Mouse (Mus musculus): ENCODE results near the gene Mmp14. TPM values are rescaled to one million over a fixed set of nuclear protein-coding genes. Genes with fewer than 3 reads are reported as not detected.

Mmp14 gene
- polyA plus RNA-seq, 1 experiment from 2014 or later = 113 TPM

- Histone ChIP-seq H3K9me3 (replicated peaks) (no peaks in the 10 kb centered on the region), H3K27me3 (no peaks in the 10 kb centered on the region), H3K4me2 (replicated peaks) (peak overlapping the region; percentile 92), H3K36me3 (peaks cover 21% of the 10 kb centered on the region), H3K27ac (peak overlapping the region; percentile 76), H3K9ac (peak overlapping the region; percentile 81), H3K4me1 (peaks cover 8% of the 10 kb centered on the region), H3K4me3 (peak overlapping the region; percentile 79)
- under 1% methylated on average over 27 of the region's 57 CpGs for WGBS
- peak; percentile 76 for ATAC-seq (ENCODE audit: low FRiP score)
Measured at GRCm38 (mm10) chr14:54464293-54465005, 33.0 kb downstream of the Mmp14 start.

- peaks cover 31% of the 10 kb centered on the region for H3K36me3 ChIP-seq
- H3K4me2 ChIP-seq (replicated peaks) = no peak overlapping the region
- H3K4me3 ChIP-seq = no peak overlapping the region
- no peak overlapping the region for H3K9ac ChIP-seq
- no peak for ATAC-seq (ENCODE audit: low FRiP score)
- H3K27ac ChIP-seq = no peak overlapping the region
- peaks cover 12% of the 10 kb centered on the region for H3K4me1 ChIP-seq
- WGBS = 86% methylated on average over 2 of the region's 2 CpGs
- no peaks in the 10 kb centered on the region for H3K9me3 ChIP-seq (replicated peaks)
- no peaks in the 10 kb centered on the region for H3K27me3 ChIP-seq
Measured at GRCm38 (mm10) chr14:54471467-54471866, 40.1 kb downstream of the Mmp14 start.

- H3K4me1 ChIP-seq = peaks cover 24% of the 10 kb centered on the region
- H3K9me3 ChIP-seq (replicated peaks) = no peaks in the 10 kb centered on the region
- no peak overlapping the region for H3K27ac ChIP-seq
- H3K27me3 ChIP-seq = peaks cover 4% of the 10 kb centered on the region
- no peak for ATAC-seq (ENCODE audit: low FRiP score)
- no peak overlapping the region for H3K4me3 ChIP-seq
- H3K9ac ChIP-seq = no peak overlapping the region
- WGBS = 77% methylated on average over 5 of the region's 5 CpGs
- H3K4me2 ChIP-seq (replicated peaks) = no peak overlapping the region
- peaks cover 27% of the 10 kb centered on the region for H3K36me3 ChIP-seq
Measured at GRCm38 (mm10) chr14:54472671-54473070, 41.3 kb downstream of the Mmp14 start.

GRCm38 (mm10) chr14:54474744-54475143 is 43.3 kb downstream of the Mmp14 start:
- WGBS = 80% methylated on average over 5 of the region's 5 CpGs
- no peak overlapping the region for H3K4me3 ChIP-seq
- H3K27me3 ChIP-seq = peaks cover 23% of the 10 kb centered on the region
- H3K9ac ChIP-seq = no peak overlapping the region
- H3K9me3 ChIP-seq (replicated peaks) = no peaks in the 10 kb centered on the region
- H3K27ac ChIP-seq = no peak overlapping the region
- no peak for ATAC-seq (ENCODE audit: low FRiP score)
- peaks cover 35% of the 10 kb centered on the region for H3K4me1 ChIP-seq
- no peak overlapping the region for H3K4me2 ChIP-seq (replicated peaks)
- peaks cover 7% of the 10 kb centered on the region; the same call in 1 of the 2 replicates for H3K36me3 ChIP-seq

- peak within 1 kb of the TSS; percentile 83 for H3K9ac ChIP-seq
- H3K27me3 ChIP-seq = peaks cover 23% of the 10 kb centered on the region
- peaks cover 41% of the 10 kb centered on the region for H3K4me1 ChIP-seq
- H3K4me2 ChIP-seq (replicated peaks) = peak within 1 kb of the TSS; percentile 87
- H3K4me3 ChIP-seq = peak within 1 kb of the TSS; percentile 57
- H3K36me3 ChIP-seq = no peaks in the 10 kb centered on the region
- H3K9me3 ChIP-seq (replicated peaks) = no peaks in the 10 kb centered on the region
- under 1% methylated on average over 23 of the region's 23 CpGs for whole genome bisulfite sequencing
- ATAC-seq (ENCODE audit: low FRiP score) = peak; percentile 91
- H3K27ac ChIP-seq = peak within 1 kb of the TSS; percentile 86
Measured at GRCm38 (mm10) chr14:54475941-54476844, 44.8 kb downstream of the Mmp14 start, which contains the start of gene Rem2. Gene Rem2 (plus strand): TSS chr14:54476100.

- WGBS = 67% methylated on average over 15 of the region's 15 CpGs
- 0 out of 2 replicates have a peak, but pooled peaks have one; percentile 9 for ATAC-seq (ENCODE audit: low FRiP score)
- no peaks in the 10 kb centered on the region for H3K36me3 ChIP-seq
- H3K4me3 ChIP-seq = peak overlapping the region; percentile 57
- H3K27ac ChIP-seq = peak overlapping the region; percentile 86; the same call in 1 of the 2 replicates
- no peaks in the 10 kb centered on the region for H3K9me3 ChIP-seq (replicated peaks)
- H3K4me2 ChIP-seq (replicated peaks) = peak overlapping the region; percentile 87
- H3K9ac ChIP-seq = peak overlapping the region; percentile 83
- H3K27me3 ChIP-seq = peaks cover 23% of the 10 kb centered on the region
- peaks cover 41% of the 10 kb centered on the region for H3K4me1 ChIP-seq
Measured at GRCm38 (mm10) chr14:54477172-54477909, 45.9 kb downstream of the Mmp14 start.

- Histone ChIP-seq H3K27me3 (peaks cover 23% of the 10 kb centered on the region), H3K4me1 (peaks cover 41% of the 10 kb centered on the region), H3K27ac (no peak overlapping the region), H3K9ac (peak overlapping the region; percentile 46; the same call in 1 of the 2 replicates), H3K4me2 (replicated peaks) (peak overlapping the region; percentile 55), H3K4me3 (peak overlapping the region; percentile 32), H3K36me3 (no peaks in the 10 kb centered on the region), H3K9me3 (replicated peaks) (no peaks in the 10 kb centered on the region)
- ATAC-seq (ENCODE audit: low FRiP score) = no peak
- under 1% methylated on average over 40 of the region's 40 CpGs for WGBS
Measured at GRCm38 (mm10) chr14:54479451-54479920, 48.1 kb downstream of the Mmp14 start.

- Histone ChIP-seq H3K27ac (no peak overlapping the region), H3K4me2 (replicated peaks) (no peak overlapping the region), H3K4me1 (peaks cover 34% of the 10 kb centered on the region), H3K36me3 (no peaks in the 10 kb centered on the region), H3K9ac (no peak overlapping the region), H3K9me3 (replicated peaks) (no peaks in the 10 kb centered on the region), H3K4me3 (no peak overlapping the region), H3K27me3 (peaks cover 23% of the 10 kb centered on the region)
- ATAC-seq (ENCODE audit: low FRiP score) = no peak
- WGBS = 72% methylated on average over 6 of the region's 6 CpGs
Measured at GRCm38 (mm10) chr14:54480673-54481072, 49.3 kb downstream of the Mmp14 start.

- H3K36me3 ChIP-seq = no peaks in the 10 kb centered on the region
- H3K27ac ChIP-seq = no peak overlapping the region
- H3K9ac ChIP-seq = no peak overlapping the region
- H3K9me3 ChIP-seq (replicated peaks) = no peaks in the 10 kb centered on the region
- peaks cover 29% of the 10 kb centered on the region for H3K4me1 ChIP-seq
- peaks cover 23% of the 10 kb centered on the region for H3K27me3 ChIP-seq
- WGBS = 78% methylated on average over 8 of the region's 8 CpGs
- H3K4me2 ChIP-seq (replicated peaks) = no peak overlapping the region
- H3K4me3 ChIP-seq = no peak overlapping the region
- no peak for ATAC-seq (ENCODE audit: low FRiP score)
Measured at GRCm38 (mm10) chr14:54481402-54481801, 50.0 kb downstream of the Mmp14 start.

- H3K4me3 ChIP-seq = no peak overlapping the region
- H3K4me1 ChIP-seq = peaks cover 18% of the 10 kb centered on the region
- WGBS = 38% methylated on average over 9 of the region's 9 CpGs
- ATAC-seq (ENCODE audit: low FRiP score) = no peak
- no peaks in the 10 kb centered on the region for H3K36me3 ChIP-seq
- no peaks in the 10 kb centered on the region for H3K9me3 ChIP-seq (replicated peaks)
- no peak overlapping the region for H3K4me2 ChIP-seq (replicated peaks)
- no peak overlapping the region for H3K27ac ChIP-seq
- H3K27me3 ChIP-seq = peaks cover 21% of the 10 kb centered on the region
- H3K9ac ChIP-seq = no peak overlapping the region
Measured at GRCm38 (mm10) chr14:54482498-54482897, 51.1 kb downstream of the Mmp14 start.

GRCm38 (mm10) chr14:54485899-54486298 is 54.5 kb downstream of the Mmp14 start:
- Histone ChIP-seq H3K36me3 (no peaks in the 10 kb centered on the region), H3K4me1 (peaks cover under 1% of the 10 kb centered on the region), H3K4me3 (no peak overlapping the region), H3K9ac (no peak overlapping the region), H3K27me3 (no peaks in the 10 kb centered on the region), H3K9me3 (replicated peaks) (no peaks in the 10 kb centered on the region), H3K4me2 (replicated peaks) (no peak overlapping the region), H3K27ac (no peak overlapping the region)
- WGBS = 93% methylated on average over 7 of the region's 7 CpGs
- no peak for ATAC-seq (ENCODE audit: low FRiP score)
